Mouse (Mus musculus): Measurements from ENCODE around the gene Eml3. TPM values are rescaled to one million over a fixed set of nuclear protein-coding genes. Genes with fewer than 3 reads are reported as not detected.

Gene Eml3
- polyA plus RNA-seq, 1 experiment = 14.7 TPM

- H3K4me2 ChIP-seq (ENCODE audit: low read depth) = peak overlapping the region; percentile 92
- peaks cover 64% of the 10 kb centered on the region for H3K79me2 ChIP-seq (ENCODE audit: control insufficient read depth, insufficient read depth)
- peak overlapping the region; percentile 10 for H3ac ChIP-seq (ENCODE audit: control insufficient read depth, insufficient read length)
- no peaks in the 10 kb centered on the region for H3K27me3 ChIP-seq (ENCODE audit: control insufficient read depth, insufficient read depth, insufficient read length)
- peak overlapping the region; percentile 86 for H3K4me3 ChIP-seq
- no peak for TF ChIP-seq TCF3 (IDR thresholded peaks at IDR 0.05; ENCODE audit: insufficient read length, low read depth)
- no peak for TF ChIP-seq CEBPB (IDR thresholded peaks at IDR 0.05; ENCODE audit: insufficient read depth, poor library complexity, severe bottlenecking)
- TF ChIP-seq SRF (IDR thresholded peaks at IDR 0.05; ENCODE audit: control insufficient read depth, insufficient read length, low read depth) = no peak
- no peak for TF ChIP-seq REST (IDR thresholded peaks at IDR 0.05; ENCODE audit: insufficient read depth, insufficient read length)
- TF ChIP-seq POLR2AphosphoS2 (IDR thresholded peaks at IDR 0.05; ENCODE audit: insufficient read length, low read depth) = no peak
- TF ChIP-seq MYOG (IDR thresholded peaks at IDR 0.05; ENCODE audit: control insufficient read depth in 1 of 3, insufficient read depth in 1 of 3, insufficient read length in 2 of 3, low read depth in 2 of 3) = no peak
- no peak for TF ChIP-seq TCF12 (IDR thresholded peaks at IDR 0.05; ENCODE audit: insufficient read depth, poor library complexity, severe bottlenecking)
- no peak for TF ChIP-seq POLR2A (IDR thresholded peaks at IDR 0.05; ENCODE audit: insufficient read length, low read depth)
- TF ChIP-seq E2F4 (IDR thresholded peaks at IDR 0.05; ENCODE audit: insufficient read depth) = no peak
- no peak for TF ChIP-seq MYOD1 (IDR thresholded peaks at IDR 0.05; ENCODE audit: control insufficient read depth in 1 of 3, insufficient read length in 2 of 3, low read depth in 2 of 3)
- no peak for TF ChIP-seq MAX (IDR thresholded peaks at IDR 0.05; ENCODE audit: low read depth)
- no peak for TF ChIP-seq USF1 (IDR thresholded peaks at IDR 0.05; ENCODE audit: low read depth)
- H3K36me3 ChIP-seq (ENCODE audit: control insufficient read depth, insufficient read depth) = peaks cover 17% of the 10 kb centered on the region
These were observed 30.8 kb upstream of the Eml3 start for GRCm38 (mm10) chr19:8898576-8898975.

GRCm38 (mm10) chr19:8899079-8899478 is 30.3 kb upstream of the Eml3 start:
- Histone ChIP-seq H3K4me2 (ENCODE audit: low read depth) (peak overlapping the region; percentile 92), H3ac (ENCODE audit: control insufficient read depth, insufficient read length) (peak overlapping the region; percentile 10), H3K36me3 (ENCODE audit: control insufficient read depth, insufficient read depth) (peaks cover 22% of the 10 kb centered on the region)

GRCm38 (mm10) chr19:8903412-8903811 is 25.9 kb upstream of the Eml3 start:
- Histone ChIP-seq H3K4me3 (no peak overlapping the region), H3ac (ENCODE audit: control insufficient read depth, insufficient read length) (no peak overlapping the region), H3K36me3 (ENCODE audit: control insufficient read depth, insufficient read depth) (peaks cover 39% of the 10 kb centered on the region), H3K79me2 (ENCODE audit: control insufficient read depth, insufficient read depth) (peaks cover 41% of the 10 kb centered on the region), H3K27me3 (ENCODE audit: control insufficient read depth, insufficient read depth, insufficient read length) (no peaks in the 10 kb centered on the region), H3K4me2 (ENCODE audit: low read depth) (no peak overlapping the region)
- no peak for TF ChIP-seq POLR2AphosphoS2 (IDR thresholded peaks at IDR 0.05; ENCODE audit: insufficient read length, low read depth)
- TF ChIP-seq TCF3 (IDR thresholded peaks at IDR 0.05; ENCODE audit: insufficient read length, low read depth) = no peak
- no peak for TF ChIP-seq CEBPB (IDR thresholded peaks at IDR 0.05; ENCODE audit: insufficient read depth, poor library complexity, severe bottlenecking)
- no peak for TF ChIP-seq TCF12 (IDR thresholded peaks at IDR 0.05; ENCODE audit: insufficient read depth, poor library complexity, severe bottlenecking)
- no peak for TF ChIP-seq USF1 (IDR thresholded peaks at IDR 0.05; ENCODE audit: low read depth)
- TF ChIP-seq MYOD1 (IDR thresholded peaks at IDR 0.05; ENCODE audit: control insufficient read depth in 1 of 3, insufficient read length in 2 of 3, low read depth in 2 of 3) = no peak
- no peak for TF ChIP-seq SRF (IDR thresholded peaks at IDR 0.05; ENCODE audit: control insufficient read depth, insufficient read length, low read depth)
- no peak for TF ChIP-seq POLR2A (IDR thresholded peaks at IDR 0.05; ENCODE audit: insufficient read length, low read depth)
- TF ChIP-seq MAX (IDR thresholded peaks at IDR 0.05; ENCODE audit: low read depth) = no peak
- no peak for TF ChIP-seq MYOG (IDR thresholded peaks at IDR 0.05; ENCODE audit: control insufficient read depth in 1 of 3, insufficient read depth in 1 of 3, insufficient read length in 2 of 3, low read depth in 2 of 3)
- no peak for TF ChIP-seq REST (IDR thresholded peaks at IDR 0.05; ENCODE audit: insufficient read depth, insufficient read length)
- TF ChIP-seq E2F4 (IDR thresholded peaks at IDR 0.05; ENCODE audit: insufficient read depth) = no peak

More at GRCm38 (mm10) chr19:8899079-8899478, 30.3 kb upstream of the Eml3 start:
- TF ChIP-seq REST (IDR thresholded peaks at IDR 0.05; ENCODE audit: insufficient read depth, insufficient read length) = no peak
- TF ChIP-seq CEBPB (IDR thresholded peaks at IDR 0.05; ENCODE audit: insufficient read depth, poor library complexity, severe bottlenecking) = no peak
- no peak for TF ChIP-seq TCF12 (IDR thresholded peaks at IDR 0.05; ENCODE audit: insufficient read depth, poor library complexity, severe bottlenecking)
- TF ChIP-seq E2F4 (IDR thresholded peaks at IDR 0.05; ENCODE audit: insufficient read depth) = no peak
- no peak for TF ChIP-seq POLR2AphosphoS2 (IDR thresholded peaks at IDR 0.05; ENCODE audit: insufficient read length, low read depth)
- no peaks in the 10 kb centered on the region for H3K27me3 ChIP-seq (ENCODE audit: control insufficient read depth, insufficient read depth, insufficient read length)
- H3K4me3 ChIP-seq = peak overlapping the region; percentile 86
- H3K79me2 ChIP-seq (ENCODE audit: control insufficient read depth, insufficient read depth) = peaks cover 59% of the 10 kb centered on the region

GRCm38 (mm10) chr19:8908531-8908930 is 20.8 kb upstream of the Eml3 start:
- H3K79me2 ChIP-seq (ENCODE audit: control insufficient read depth, insufficient read depth) = no peaks in the 10 kb centered on the region
- peaks cover 67% of the 10 kb centered on the region for H3K36me3 ChIP-seq (ENCODE audit: control insufficient read depth, insufficient read depth)
- H3K4me3 ChIP-seq = no peak overlapping the region
- H3K27me3 ChIP-seq (ENCODE audit: control insufficient read depth, insufficient read depth, insufficient read length) = no peaks in the 10 kb centered on the region
- H3K4me2 ChIP-seq (ENCODE audit: low read depth) = no peak overlapping the region
- no peak overlapping the region for H3ac ChIP-seq (ENCODE audit: control insufficient read depth, insufficient read length)
- TF ChIP-seq TCF3 (IDR thresholded peaks at IDR 0.05; ENCODE audit: insufficient read length, low read depth) (no peak), REST (IDR thresholded peaks at IDR 0.05; ENCODE audit: insufficient read depth, insufficient read length) (no peak)

- TF ChIP-seq REST (IDR thresholded peaks at IDR 0.05; ENCODE audit: insufficient read depth, insufficient read length) = no peak
- TF ChIP-seq POLR2AphosphoS2 (IDR thresholded peaks at IDR 0.05; ENCODE audit: insufficient read length, low read depth) = no peak
- TF ChIP-seq SRF (IDR thresholded peaks at IDR 0.05; ENCODE audit: control insufficient read depth, insufficient read length, low read depth) = no peak
- TF ChIP-seq TCF12 (IDR thresholded peaks at IDR 0.05; ENCODE audit: insufficient read depth, poor library complexity, severe bottlenecking) = no peak
- TF ChIP-seq MYOD1 (IDR thresholded peaks at IDR 0.05; ENCODE audit: control insufficient read depth in 1 of 3, insufficient read length in 2 of 3, low read depth in 2 of 3) = no peak
- no peak for TF ChIP-seq MAX (IDR thresholded peaks at IDR 0.05; ENCODE audit: low read depth)
- no peak for TF ChIP-seq TCF3 (IDR thresholded peaks at IDR 0.05; ENCODE audit: insufficient read length, low read depth)
- no peak for TF ChIP-seq CEBPB (IDR thresholded peaks at IDR 0.05; ENCODE audit: insufficient read depth, poor library complexity, severe bottlenecking)
- TF ChIP-seq E2F4 (IDR thresholded peaks at IDR 0.05; ENCODE audit: insufficient read depth) = no peak
- no peak for TF ChIP-seq POLR2A (IDR thresholded peaks at IDR 0.05; ENCODE audit: insufficient read length, low read depth)
- no peak for TF ChIP-seq MYOG (IDR thresholded peaks at IDR 0.05; ENCODE audit: control insufficient read depth in 1 of 3, insufficient read depth in 1 of 3, insufficient read length in 2 of 3, low read depth in 2 of 3)
- no peak for TF ChIP-seq USF1 (IDR thresholded peaks at IDR 0.05; ENCODE audit: low read depth)
- H3K36me3 ChIP-seq (ENCODE audit: control insufficient read depth, insufficient read depth) = peaks cover 78% of the 10 kb centered on the region
- no peaks in the 10 kb centered on the region for H3K27me3 ChIP-seq (ENCODE audit: control insufficient read depth, insufficient read depth, insufficient read length)
- H3K4me3 ChIP-seq = no peak overlapping the region
- H3K4me2 ChIP-seq (ENCODE audit: low read depth) = no peak overlapping the region
- H3ac ChIP-seq (ENCODE audit: control insufficient read depth, insufficient read length) = no peak overlapping the region
- H3K79me2 ChIP-seq (ENCODE audit: control insufficient read depth, insufficient read depth) = no peaks in the 10 kb centered on the region
These were observed 17.5 kb upstream of the Eml3 start for GRCm38 (mm10) chr19:8911810-8912209.
